ENCODE assay signal across 8 mouse cellular contexts in the genomic region with DNA sequence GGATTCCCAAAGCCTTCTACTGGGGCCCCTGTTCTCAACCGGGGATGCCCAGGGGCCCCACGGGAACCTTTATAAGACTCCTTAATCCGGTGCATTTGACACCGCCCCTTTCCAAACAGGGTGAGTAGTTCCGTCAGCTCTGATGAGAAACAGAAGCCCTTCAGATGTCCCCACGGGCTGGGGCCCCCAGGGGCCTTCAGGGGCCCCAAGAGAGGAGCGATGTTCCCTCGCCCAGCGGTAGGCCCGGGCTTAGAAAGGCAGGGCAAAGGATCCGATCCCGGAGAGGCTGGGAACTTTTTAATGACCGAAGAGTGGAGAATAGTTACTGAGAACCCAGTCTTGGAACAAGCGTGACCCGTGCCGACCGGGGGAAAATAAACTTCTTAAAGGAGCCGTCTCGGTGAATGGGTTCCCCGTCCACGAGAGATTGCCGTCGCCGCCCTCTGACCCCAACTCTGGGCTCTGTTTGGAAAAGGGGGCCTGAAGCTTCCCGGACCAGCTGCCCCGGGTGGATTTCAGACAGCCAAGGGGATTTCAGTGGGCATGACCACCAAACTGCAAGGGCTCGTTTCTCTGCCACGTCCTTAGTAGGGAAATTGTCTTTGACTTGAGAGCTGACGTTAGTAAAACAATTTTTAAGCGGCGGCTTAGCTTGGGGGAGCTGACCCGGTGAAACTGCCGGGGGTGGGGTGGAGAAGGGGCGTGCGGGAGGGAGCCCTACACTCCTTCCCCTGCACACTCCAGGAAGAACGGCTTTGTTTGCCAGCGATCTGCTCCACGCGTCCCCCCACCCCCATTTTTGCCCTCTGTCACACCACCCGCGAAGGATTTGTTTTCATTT. TPM values are rescaled to one million over a fixed set of nuclear protein-coding genes. Genes with fewer than 3 reads are reported as not detected.
A peak's percentile ranks its signal among the peaks of the same experiment; 100 is the strongest.
DNase-seq lines count a peak whose midpoint lies in the region; ATAC-seq lines count a peak whose summit lies in the region.

No protein-coding gene starts in this region.

- H3K4me3 ChIP-seq in forebrain, embryonic 14.5 days (ENCODE audit: low read depth, low read length) = peak overlapping the region; percentile 48
- H3K4me3 ChIP-seq in intestine, embryonic 16.5 days (ENCODE audit: low read length) = peak overlapping the region; percentile 61

- under 1% methylated on average over 41 of the region's 41 CpGs for WGBS in forebrain, embryonic 14.5 days
- 2% methylated on average over 41 of the region's 41 CpGs for WGBS in intestine, embryonic 16.5 days

- peaks cover 33% of the 10 kb centered on the region for H3K27me3 ChIP-seq in forebrain, embryonic 14.5 days (replicated peaks; ENCODE audit: control insufficient read depth, insufficient read depth, low read length)
- peaks cover 19% of the 10 kb centered on the region for H3K27me3 ChIP-seq in intestine, embryonic 16.5 days (replicated peaks; ENCODE audit: control insufficient read depth, insufficient read depth, low read length)

- H3K9ac ChIP-seq in forebrain, embryonic 14.5 days (ENCODE audit: low read length) = peak overlapping the region; percentile 75
- H3K9ac ChIP-seq in intestine, embryonic 16.5 days (ENCODE audit: low read depth, low read length) = peak overlapping the region; percentile 79

- H3K4me1 ChIP-seq in forebrain, embryonic 14.5 days (ENCODE audit: control insufficient read depth, insufficient read depth, low read length) = peaks cover 16% of the 10 kb centered on the region
- peaks cover 58% of the 10 kb centered on the region for H3K4me1 ChIP-seq in intestine, embryonic 16.5 days (ENCODE audit: control insufficient read depth, insufficient read depth, low read length)

- DNase-seq in B cell, adult 2 months = peak; percentile 77 to 79
- DNase-seq in MN1 (ENCODE audit: low spot score) = peak; percentile 63
- DNase-seq in forebrain, embryonic 14.5 days (ENCODE audit: low spot score) = peak; percentile 24
- peak; percentile 29 for DNase-seq in lung, postnatal 10 days
- DNase-seq in spleen, postnatal 10 days (ENCODE audit: low spot score in 2 of 2) = peak; percentile 40 to 59
- no peak for DNase-seq in right cerebral cortex, postnatal 4 days
- no peak for DNase-seq in testis, postnatal 14 days (ENCODE audit: low spot score)

- no peak overlapping the region for H3K27ac ChIP-seq in forebrain, embryonic 14.5 days (ENCODE audit: low read depth, low read length)
- H3K27ac ChIP-seq in intestine, embryonic 16.5 days (ENCODE audit: low read length) = peak overlapping the region; percentile 31; the same call in 1 of the 2 replicates

- H3K36me3 ChIP-seq in forebrain, embryonic 14.5 days (ENCODE audit: control insufficient read depth, insufficient read depth, low read length) = no peaks in the 10 kb centered on the region
- no peaks in the 10 kb centered on the region for H3K36me3 ChIP-seq in intestine, embryonic 16.5 days (ENCODE audit: control insufficient read depth, insufficient read depth, low read length)

- peak overlapping the region; percentile 98 for H3K4me2 ChIP-seq in forebrain, embryonic 14.5 days (ENCODE audit: low read length)
- H3K4me2 ChIP-seq in intestine, embryonic 16.5 days (ENCODE audit: low read depth, low read length) = peak overlapping the region; percentile 94

- no peaks in the 10 kb centered on the region for H3K9me3 ChIP-seq in forebrain, embryonic 14.5 days (replicated peaks; ENCODE audit: control insufficient read depth, low read length)
- H3K9me3 ChIP-seq in intestine, embryonic 16.5 days (ENCODE audit: control insufficient read depth, low read length) = no peaks in the 10 kb centered on the region

- ATAC-seq in forebrain, embryonic 14.5 days = no peak
- no peak for ATAC-seq in intestine, embryonic 16.5 days

RNA-seq across cellular contexts. Expression of a gene that starts 3.4 kb away (rescaled TPM):
- polyA plus RNA-seq in forebrain, embryonic 14.5 days (2014; fragmentation: Nextera tagmentation; extraction: Ambion mirVana) = 9.3 and 14.5 TPM in 2 replicates
- polyA plus RNA-seq in intestine, embryonic 16.5 days (2015; fragmentation: Nextera tagmentation; extraction: Ambion mirVana) = 9.3 and 10.0 TPM in 2 replicates

RNA-seq across cellular contexts. Expression of a gene that starts 48.7 kb away (rescaled TPM):
- 12.8 and 15.0 TPM in 2 replicates for polyA plus RNA-seq in forebrain, embryonic 14.5 days (2014; fragmentation: Nextera tagmentation; extraction: Ambion mirVana)
- 8.1 and 8.5 TPM in 2 replicates for polyA plus RNA-seq in intestine, embryonic 16.5 days (2015; fragmentation: Nextera tagmentation; extraction: Ambion mirVana)

Comparison
In these comparisons a context has a peak if more than half of its experiments do, and no peak if none do; other contexts are left out.
1. DNase-seq: peak in B cell, adult 2 months (2 of 2), MN1 (single experiment), forebrain, embryonic 14.5 days (single experiment), lung, postnatal 10 days (single experiment) and spleen, postnatal 10 days (2 of 2); none in right cerebral cortex, postnatal 4 days (single experiment) and testis, postnatal 14 days (single experiment).